Mouse (Mus musculus): Measurements from ENCODE around the gene Cyp2j7. TPM values are rescaled to one million over a fixed set of nuclear protein-coding genes. Genes with fewer than 3 reads are reported as not detected.
"Not testable (repeated sequence)": the region's sequence is repeated elsewhere in the genome, so short reads cannot be mapped to it uniquely, and the experiment has no call there.

Cyp2j7 gene
- not detected in 2 replicates for polyA plus RNA-seq (2016; fragmentation: Nextera tagmentation; extraction: Ambion mirVana)

DNA sequence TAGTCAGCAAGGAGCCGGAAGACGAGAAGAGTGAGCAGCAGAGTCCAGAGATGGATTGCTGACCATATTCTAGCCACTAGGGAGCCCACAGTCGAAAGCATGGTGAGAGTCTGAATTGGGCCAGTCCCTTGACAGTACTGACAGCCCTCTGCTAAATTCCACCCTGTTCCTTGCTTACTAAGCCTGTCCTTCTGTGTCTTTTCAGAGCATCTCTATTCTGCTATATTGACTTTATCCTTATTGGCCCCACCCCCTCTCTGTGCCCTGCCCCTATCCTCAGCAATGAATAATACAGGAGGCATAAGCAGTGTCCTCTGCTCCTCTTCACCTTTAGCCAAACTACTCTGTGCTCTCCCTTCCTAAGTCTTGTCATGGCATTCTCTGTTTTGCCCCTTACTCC lies at the start of gene Cyp2j7:
Gene Cyp2j7 (minus strand): TSS at position 101 of the 400 bp plus-strand sequence.
- DNase-seq (ENCODE audit: low spot score) = no peak
- Histone ChIP-seq H3K4me3 (no peak within 1 kb of the TSS), H3K36me3 (no peaks in the 10 kb centered on the region), H3K9me3 (no peaks in the 10 kb centered on the region), H3K27me3 (ENCODE audit: insufficient read depth, poor library complexity, severe bottlenecking) (no peaks in the 10 kb centered on the region), H3K27ac (no peak within 1 kb of the TSS), H3K4me1 (replicated peaks) (no peaks in the 10 kb centered on the region)
- WGBS = 86% methylated on average over 3 of the region's 3 CpGs

DNA sequence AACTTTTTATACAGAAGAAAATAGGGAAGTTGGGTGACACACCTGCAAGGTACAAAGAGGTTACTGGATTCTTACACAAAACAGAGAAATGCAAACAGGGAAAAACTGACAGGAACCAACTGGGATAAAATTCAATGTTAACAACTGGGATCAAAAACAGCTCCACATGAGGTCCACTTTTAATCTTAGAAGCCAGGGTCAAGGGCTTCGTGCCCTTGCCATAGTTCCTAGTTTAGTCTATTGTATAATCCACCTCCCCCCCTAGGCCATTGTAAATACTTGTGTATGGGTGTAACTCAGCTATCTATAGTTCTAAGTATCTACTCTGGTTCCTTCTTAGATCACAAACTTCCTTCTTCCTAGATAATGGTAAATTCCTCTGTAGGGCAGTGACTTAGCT lies 40.4 kb upstream of the Cyp2j7 start:
- 65% methylated on average over 1 of the region's 1 CpGs for WGBS

DNA sequence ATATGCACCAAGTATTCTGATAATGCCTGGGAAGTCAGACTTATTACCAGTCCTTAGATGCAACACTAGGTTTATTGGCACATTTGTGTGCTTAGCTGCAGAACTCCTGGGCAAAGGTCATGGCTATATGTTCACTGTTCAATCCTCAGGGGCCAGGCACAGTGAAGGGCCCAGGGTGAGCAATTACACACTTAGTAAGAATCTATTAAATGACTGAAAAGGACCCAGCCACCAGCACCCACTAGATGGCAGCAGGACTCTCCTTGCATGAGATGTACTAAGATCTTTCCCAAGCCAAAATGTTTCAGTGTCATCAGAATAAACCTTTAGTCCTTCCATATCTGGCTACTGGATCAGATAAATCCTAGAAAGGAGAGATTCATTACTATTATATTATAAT lies 37.4 kb upstream of the Cyp2j7 start:
- no peaks in the 10 kb centered on the region for H3K36me3 ChIP-seq
- no peak overlapping the region for H3K27ac ChIP-seq
- H3K4me1 ChIP-seq (replicated peaks) = no peaks in the 10 kb centered on the region
- DNase-seq (ENCODE audit: low spot score) = peak; percentile 22
- H3K4me3 ChIP-seq = no peak overlapping the region
- no peaks in the 10 kb centered on the region for H3K27me3 ChIP-seq (ENCODE audit: insufficient read depth, poor library complexity, severe bottlenecking)
- no peaks in the 10 kb centered on the region for H3K9me3 ChIP-seq

More for the DNA sequence above, 40.4 kb upstream of the Cyp2j7 start:
- not testable (repeated sequence) for H3K27me3 ChIP-seq (ENCODE audit: insufficient read depth, poor library complexity, severe bottlenecking); H3K4me1 ChIP-seq (replicated peaks); H3K4me3 ChIP-seq; DNase-seq (ENCODE audit: low spot score); H3K27ac ChIP-seq; H3K36me3 ChIP-seq
- H3K9me3 ChIP-seq = peaks cover 13% of the 10 kb centered on the region

DNA sequence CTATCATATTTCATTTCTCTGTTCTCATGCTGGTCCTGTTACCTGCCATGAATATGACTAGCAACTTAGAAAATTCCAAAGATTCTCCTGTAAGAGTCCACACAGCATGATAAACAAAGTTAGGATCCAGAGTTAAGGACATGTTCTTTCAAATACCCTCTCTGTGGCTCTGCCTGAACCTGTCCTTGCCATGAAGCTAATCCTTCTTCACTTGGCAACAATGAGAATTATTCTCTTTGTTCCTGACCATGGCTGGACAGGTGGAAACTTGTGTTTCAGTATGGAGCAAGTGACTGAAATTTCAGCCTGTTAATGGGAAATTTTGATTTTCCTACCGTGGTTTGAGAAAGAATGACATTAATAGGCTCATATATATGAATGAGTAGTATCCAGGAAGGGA lies 39.8 kb downstream of the Cyp2j7 start:
- Histone ChIP-seq H3K27ac (no peak overlapping the region), H3K27me3 (ENCODE audit: insufficient read depth, poor library complexity, severe bottlenecking) (no peaks in the 10 kb centered on the region), H3K4me1 (replicated peaks) (no peaks in the 10 kb centered on the region), H3K36me3 (no peaks in the 10 kb centered on the region), H3K4me3 (no peak overlapping the region), H3K9me3 (no peaks in the 10 kb centered on the region)
- WGBS = 79% methylated on average over 1 of the region's 1 CpGs
- DNase-seq (ENCODE audit: low spot score) = no peak

DNA sequence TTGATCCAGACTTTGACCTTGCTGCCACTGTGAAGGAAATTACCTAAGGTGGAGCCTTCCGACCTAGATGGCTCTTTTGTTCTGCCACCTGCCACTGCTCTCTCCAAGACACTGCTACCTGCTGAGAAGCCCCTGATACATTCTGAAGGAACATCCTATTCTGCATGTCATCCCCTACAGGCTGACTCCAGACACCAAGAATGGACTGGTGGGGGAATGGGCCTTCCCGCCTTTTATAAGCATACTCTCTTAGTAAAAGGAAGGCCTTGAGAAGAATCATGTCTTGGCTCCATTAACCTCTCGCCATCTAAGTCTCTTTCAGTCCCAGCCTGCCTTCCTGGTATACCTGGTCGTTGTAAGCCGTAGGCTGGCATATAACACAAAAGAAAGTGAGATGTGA lies 47.1 kb downstream of the Cyp2j7 start:
- not testable (repeated sequence) for H3K36me3 ChIP-seq; H3K27ac ChIP-seq; H3K4me1 ChIP-seq (replicated peaks); H3K9me3 ChIP-seq; H3K27me3 ChIP-seq (ENCODE audit: insufficient read depth, poor library complexity, severe bottlenecking); DNase-seq (ENCODE audit: low spot score); H3K4me3 ChIP-seq
- 90% methylated on average over 5 of the region's 5 CpGs for WGBS

DNA sequence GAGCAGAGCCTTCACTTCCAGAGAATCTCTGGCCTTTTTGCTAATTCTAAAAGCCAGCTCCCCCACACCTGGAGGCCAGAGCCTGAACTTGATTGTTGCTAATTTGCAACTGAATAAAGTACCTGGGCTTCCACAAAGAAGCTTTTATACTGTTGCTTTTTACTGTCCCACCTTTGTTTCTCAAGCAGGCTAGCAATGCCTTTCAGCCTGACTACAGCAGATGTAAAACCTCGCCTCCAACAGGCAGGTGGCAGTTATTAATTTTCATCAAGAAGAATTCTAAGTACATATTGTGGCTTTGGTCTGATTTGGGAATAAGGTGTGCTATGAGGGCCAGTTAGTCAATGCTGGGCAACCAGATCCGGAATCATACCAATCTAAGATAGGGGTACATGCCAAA lies 47.8 kb downstream of the Cyp2j7 start:
- H3K27me3 ChIP-seq (ENCODE audit: insufficient read depth, poor library complexity, severe bottlenecking); H3K4me1 ChIP-seq (replicated peaks); H3K4me3 ChIP-seq; H3K27ac ChIP-seq; H3K9me3 ChIP-seq; DNase-seq (ENCODE audit: low spot score); H3K36me3 ChIP-seq: not testable (repeated sequence)
- WGBS = 88% methylated on average over 2 of the region's 2 CpGs

DNA sequence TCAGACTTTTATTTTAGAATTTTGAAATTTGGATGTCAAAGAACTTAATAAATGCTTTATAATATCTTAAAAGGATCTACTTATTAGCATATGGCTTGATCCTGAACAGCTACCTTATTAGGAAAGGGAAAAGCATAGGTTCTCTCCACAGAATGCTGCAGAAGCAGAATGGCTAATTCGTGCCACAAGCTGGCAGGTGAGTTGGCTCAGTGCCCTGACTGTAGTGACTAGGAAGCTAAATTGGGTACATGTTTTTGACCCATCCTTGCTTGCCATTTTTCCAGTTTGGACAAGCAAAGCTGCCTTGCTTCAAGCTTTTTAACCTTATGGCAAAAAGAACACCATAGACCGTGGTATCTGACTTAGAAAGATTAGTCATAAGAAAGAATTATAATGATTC lies 48.3 kb downstream of the Cyp2j7 start:
- not testable (repeated sequence) for DNase-seq (ENCODE audit: low spot score); H3K4me1 ChIP-seq (replicated peaks); H3K9me3 ChIP-seq; H3K27me3 ChIP-seq (ENCODE audit: insufficient read depth, poor library complexity, severe bottlenecking); H3K4me3 ChIP-seq; H3K36me3 ChIP-seq; H3K27ac ChIP-seq
- 85% methylated on average over 2 of the region's 2 CpGs for WGBS

DNA sequence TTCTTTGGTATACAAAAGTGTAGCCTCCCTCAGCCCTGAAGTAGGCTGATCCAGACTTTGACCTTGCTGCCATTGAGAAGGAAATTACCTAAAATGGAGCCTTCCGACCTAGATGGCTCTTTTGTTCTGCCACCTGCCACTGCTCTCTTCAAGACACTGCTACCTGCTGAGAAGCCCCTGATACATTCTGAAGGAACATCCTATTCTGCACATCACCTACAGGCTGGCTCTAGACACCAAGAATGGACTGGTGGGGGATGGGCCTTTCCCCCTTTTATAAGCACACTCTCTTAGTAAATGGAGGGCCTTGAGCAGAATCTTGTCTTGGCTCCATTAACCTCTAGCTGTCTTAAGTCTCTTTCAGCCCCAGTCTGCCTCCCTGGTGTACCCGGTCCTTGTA lies 51.7 kb downstream of the Cyp2j7 start:
- H3K27me3 ChIP-seq (ENCODE audit: insufficient read depth, poor library complexity, severe bottlenecking); H3K4me3 ChIP-seq; DNase-seq (ENCODE audit: low spot score); H3K36me3 ChIP-seq; H3K9me3 ChIP-seq; H3K4me1 ChIP-seq (replicated peaks); H3K27ac ChIP-seq: not testable (repeated sequence)
- WGBS = 85% methylated on average over 2 of the region's 2 CpGs

DNA sequence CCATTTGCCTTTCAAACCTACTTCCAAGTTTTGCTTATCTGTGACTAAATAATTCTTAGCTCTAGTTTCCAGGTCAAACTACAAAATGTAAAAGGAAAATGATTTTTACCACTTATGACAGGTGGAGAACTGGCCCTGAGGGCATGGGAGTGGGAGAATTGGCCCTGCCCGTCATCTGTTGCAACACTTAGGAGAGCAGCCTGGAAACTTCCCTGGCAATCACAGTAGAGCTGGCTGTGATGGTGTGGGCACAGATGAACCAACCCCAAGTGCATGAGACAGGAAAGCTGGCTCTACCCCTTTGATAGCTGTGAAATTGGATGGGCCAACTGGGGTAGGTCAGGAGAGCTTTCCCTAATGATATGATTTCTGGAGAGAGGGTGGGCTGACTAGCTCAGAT lies 73.6 kb downstream of the Cyp2j7 start:
- no peak overlapping the region for H3K27ac ChIP-seq
- H3K27me3 ChIP-seq (ENCODE audit: insufficient read depth, poor library complexity, severe bottlenecking) = no peaks in the 10 kb centered on the region
- H3K4me3 ChIP-seq = no peak overlapping the region
- no peak for DNase-seq (ENCODE audit: low spot score)
- 92% methylated on average over 1 of the region's 1 CpGs for WGBS
- H3K4me1 ChIP-seq (replicated peaks) = no peaks in the 10 kb centered on the region
- no peaks in the 10 kb centered on the region for H3K36me3 ChIP-seq
- no peaks in the 10 kb centered on the region for H3K9me3 ChIP-seq

DNA sequence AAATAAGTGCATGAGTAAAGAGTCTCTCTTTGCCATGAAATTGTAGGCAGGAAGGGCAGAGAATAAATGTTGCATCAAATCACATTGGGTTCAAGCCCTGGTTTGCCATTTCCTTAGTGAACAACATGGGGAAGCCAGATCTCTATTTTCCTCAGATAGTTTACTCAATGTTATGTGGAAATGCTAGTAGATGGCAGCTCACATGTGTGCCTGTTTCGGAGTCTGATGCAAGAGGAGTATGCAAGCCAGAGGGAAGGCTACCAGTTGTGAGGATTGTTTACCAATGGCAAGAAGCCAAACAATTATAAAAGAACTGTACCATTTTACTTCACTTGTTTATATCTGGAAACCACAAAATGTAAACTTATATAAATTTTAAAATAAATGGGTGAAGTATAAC lies 74.9 kb downstream of the Cyp2j7 start:
- Histone ChIP-seq H3K27ac (no peak overlapping the region), H3K36me3 (no peaks in the 10 kb centered on the region), H3K4me1 (replicated peaks) (no peaks in the 10 kb centered on the region), H3K27me3 (ENCODE audit: insufficient read depth, poor library complexity, severe bottlenecking) (no peaks in the 10 kb centered on the region), H3K4me3 (no peak overlapping the region), H3K9me3 (no peaks in the 10 kb centered on the region)
- DNase-seq (ENCODE audit: low spot score) = no peak
- 80% methylated on average over 1 of the region's 1 CpGs for WGBS

Other genes with a start within 250 kb of the Cyp2j7 start
- gene Cyp2j13, start 159.1 kb downstream of the Cyp2j7 start, polyA plus RNA-seq (2016; fragmentation: Nextera tagmentation; extraction: Ambion mirVana) = not detected in 2 replicates
- not detected in 2 replicates for gene Cyp2j12, start 95.5 kb downstream of the Cyp2j7 start, polyA plus RNA-seq (2016; fragmentation: Nextera tagmentation; extraction: Ambion mirVana)
- not detected in 2 replicates for gene Cyp2j11, start 112.0 kb upstream of the Cyp2j7 start, polyA plus RNA-seq (2016; fragmentation: Nextera tagmentation; extraction: Ambion mirVana)